Mouse (Mus musculus) heart, postnatal 10 days (tissue): Measurements from ENCODE around the gene Ankrd23. TPM values are rescaled to one million over a fixed set of nuclear protein-coding genes. Genes with fewer than 3 reads are reported as not detected.

Experiments
- DNase-seq, 2 experiments: peaks; one replicate each; pipeline ENCODE4 v3.0.0; 2021
- intact Hi-C: fragments of 180-260 bp; cut with DNase I; formaldehyde crosslinking; loops from one replicate; pipeline ENCODE4 v1.15.1; 2025
- total RNA-seq, 2 experiments: library from RNA; stranded (reverse); gene quantifications; 2 replicates each; pipeline ENCODE4 v1.2.3; 2021

Ankrd23 gene
- total RNA-seq, 2 experiments from 2014 or later = 189 to 244 TPM

DNA sequence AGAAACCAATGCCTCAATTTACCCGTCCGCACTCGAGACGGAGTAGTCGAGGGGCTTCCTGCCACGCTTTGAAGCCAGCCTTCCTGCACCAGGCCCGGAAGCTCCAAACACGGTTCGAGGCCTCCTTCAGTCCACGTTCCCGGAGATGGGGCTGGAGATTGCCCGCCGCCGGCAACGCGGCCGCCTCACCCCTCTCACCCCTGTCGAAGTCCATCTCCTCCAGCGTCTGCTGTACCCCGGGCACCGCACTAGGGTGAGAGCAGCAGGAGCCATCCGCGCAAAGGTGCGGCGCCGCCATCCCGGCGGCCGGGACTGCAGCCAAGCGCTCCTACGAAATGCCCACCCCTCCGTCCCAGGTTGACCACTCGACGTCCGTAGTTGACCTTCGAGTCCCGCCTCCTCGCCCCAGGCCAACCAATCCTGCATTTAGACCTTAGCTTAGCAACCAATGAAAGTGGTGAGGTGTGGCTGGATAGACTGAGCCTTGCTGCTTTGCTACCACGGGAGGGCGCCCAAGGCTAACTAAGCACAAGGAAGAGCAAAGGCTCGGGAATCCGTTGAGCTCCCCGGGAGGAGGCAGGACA lies 10.3 kb upstream of the Ankrd23 start, which contains the start of gene Ankrd39:
Gene Ankrd39, minus strand, starts transcription at position 558 of the 584 bp plus-strand sequence.
- intact Hi-C loops = loop anchor here (1.0 to 2.0 kb wide), 4 partner anchors 88 to 198 kb away; no protein-coding TSS in a partner anchor
- peak; percentile 99 for DNase-seq

DNA sequence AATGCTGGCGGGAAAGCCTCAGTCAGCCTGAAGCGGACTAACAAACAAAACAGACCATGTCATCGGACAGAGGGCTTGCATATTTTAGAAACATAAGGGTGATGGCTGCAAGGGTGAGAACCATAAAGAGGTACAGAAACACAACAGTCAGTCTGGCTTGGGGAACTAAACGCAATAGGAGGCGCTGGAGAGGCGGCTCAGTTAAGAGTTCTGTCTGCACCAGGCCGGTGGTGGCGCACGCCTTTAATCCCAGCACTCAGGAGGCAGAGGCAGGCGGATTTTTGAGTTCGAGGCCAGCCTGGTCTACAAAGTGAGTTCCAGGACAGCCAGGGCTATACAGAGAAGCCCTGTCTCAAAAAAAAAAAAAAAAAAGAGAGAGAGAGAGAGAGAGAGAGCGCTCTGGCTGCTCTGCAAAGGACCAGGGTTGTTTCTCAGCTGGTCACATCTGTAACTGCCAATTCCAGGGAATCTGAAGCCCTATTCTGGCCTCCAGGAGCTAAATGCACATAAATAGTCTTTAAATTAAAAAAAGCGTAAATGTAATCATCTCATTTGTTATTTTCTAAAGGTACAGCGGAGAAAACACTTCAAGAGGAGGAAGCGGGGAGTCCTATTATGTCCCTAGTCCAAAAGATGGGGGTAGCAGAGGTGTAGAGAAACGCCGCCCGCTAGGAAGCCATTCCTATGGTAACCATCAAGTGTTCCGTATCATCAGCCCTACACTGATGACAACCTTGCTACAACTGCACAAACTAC lies 9.3 kb upstream of the Ankrd23 start:
- DNase-seq = no peak
- intact Hi-C loops = loop anchor here (2.0 kb wide), 1 partner anchor 199 kb away; no protein-coding TSS in a partner anchor

DNA sequence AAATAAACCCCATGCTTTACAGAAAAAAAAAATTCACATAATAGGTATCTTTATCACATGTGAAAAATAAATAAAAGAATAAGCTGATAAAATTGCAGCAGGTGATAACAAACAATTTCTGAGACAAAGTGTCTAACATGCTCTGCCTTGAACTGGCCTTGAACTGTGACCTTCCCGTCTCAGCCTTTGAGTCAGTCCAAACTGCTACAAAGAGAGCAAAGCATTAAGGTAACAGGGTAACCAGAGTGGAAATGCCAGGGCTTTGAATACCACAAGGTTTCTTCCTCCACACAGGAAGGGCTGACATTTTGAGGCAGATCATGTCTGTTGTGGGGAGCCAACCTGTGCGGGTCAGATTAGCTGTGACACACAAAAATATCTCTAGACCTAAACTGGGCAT lies 8.7 kb upstream of the Ankrd23 start:
- intact Hi-C loops = no loop called here
- no peak for DNase-seq

DNA sequence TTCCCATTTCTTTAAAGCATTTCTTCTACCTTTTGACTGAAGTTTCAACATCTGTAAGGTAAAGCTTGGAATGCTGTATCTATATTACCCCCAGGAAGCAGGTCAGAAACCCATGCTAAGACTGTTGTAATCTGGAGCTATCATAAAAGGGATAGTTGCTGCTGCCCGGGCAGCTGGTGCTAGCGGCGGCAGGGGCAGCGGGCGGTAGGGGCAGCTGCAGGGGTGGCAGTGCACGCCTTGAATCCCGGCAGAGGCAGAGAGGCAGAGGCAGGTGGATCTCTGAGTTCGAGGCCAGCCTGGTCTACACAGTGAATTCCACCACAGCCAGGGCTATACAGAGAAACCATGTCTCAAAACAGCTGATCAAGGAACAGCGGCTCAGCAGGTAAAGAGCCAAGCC lies 6.2 kb upstream of the Ankrd23 start:
- no peak for DNase-seq
- intact Hi-C loops = no loop called here

DNA sequence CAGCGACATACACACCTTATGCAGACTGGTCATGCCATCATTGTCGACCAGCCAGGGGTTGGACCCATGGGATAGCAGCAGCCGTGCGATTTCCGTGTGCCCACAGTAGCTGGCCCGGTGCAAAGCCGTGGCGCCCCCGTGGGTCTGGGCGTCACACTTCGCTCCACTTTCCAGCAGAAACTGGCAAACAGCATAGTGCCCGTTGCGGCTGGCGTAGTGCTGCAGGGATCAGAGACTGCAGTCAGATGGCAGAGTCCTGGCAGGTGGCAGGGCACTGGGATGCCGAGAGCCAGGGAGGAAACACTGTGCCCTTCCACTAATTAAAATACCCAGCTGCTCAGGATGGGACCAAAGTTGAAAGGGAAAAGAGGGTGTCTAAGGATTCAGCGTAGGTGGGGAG lies 5.2 kb upstream of the Ankrd23 start:
- intact Hi-C loops = no loop called here

DNA sequence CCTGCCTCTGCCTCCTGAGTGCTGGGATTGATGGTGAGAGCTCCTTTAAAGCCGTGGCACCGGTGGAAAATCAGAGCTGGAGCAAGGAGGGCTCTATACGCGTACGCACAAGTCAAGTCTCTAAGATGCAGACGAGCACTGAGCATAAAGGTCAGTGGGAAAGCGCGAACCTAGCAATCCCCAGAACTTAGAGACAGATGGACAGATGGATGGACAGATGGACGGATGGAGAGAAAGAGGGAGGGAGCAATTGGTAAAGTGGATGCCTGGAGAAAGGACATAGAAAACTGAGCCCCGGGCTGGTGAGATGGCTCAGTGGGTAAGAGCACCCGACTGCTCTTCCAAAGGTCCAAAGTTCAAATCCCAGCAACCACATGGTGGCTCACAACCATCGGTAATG lies 4.1 kb upstream of the Ankrd23 start:
- intact Hi-C loops = no loop called here

More for the DNA sequence above, 5.2 kb upstream of the Ankrd23 start:
- no peak for DNase-seq

DNA sequence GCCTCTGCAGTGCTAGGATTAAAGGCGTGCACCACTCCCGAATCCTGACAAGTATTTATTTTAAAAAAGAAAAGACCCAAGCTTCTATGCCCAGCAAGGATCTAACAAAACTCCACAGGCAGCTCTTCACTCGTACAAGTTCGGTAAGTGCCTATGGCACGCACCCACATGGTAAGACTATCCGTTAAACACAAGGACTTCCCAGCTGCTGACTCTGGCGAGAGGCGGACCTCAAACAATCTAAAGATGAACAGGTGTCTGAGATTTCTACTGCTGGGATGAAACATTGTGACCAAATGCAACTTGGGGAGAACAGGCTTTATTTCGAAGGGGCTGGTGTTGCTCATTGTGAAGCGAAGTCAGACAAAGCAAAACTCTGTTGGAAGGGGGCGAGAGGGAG lies 3.4 kb upstream of the Ankrd23 start:
- no peak for DNase-seq
- intact Hi-C loops = no loop called here

More for the DNA sequence above, 4.1 kb upstream of the Ankrd23 start:
- no peak for DNase-seq

DNA sequence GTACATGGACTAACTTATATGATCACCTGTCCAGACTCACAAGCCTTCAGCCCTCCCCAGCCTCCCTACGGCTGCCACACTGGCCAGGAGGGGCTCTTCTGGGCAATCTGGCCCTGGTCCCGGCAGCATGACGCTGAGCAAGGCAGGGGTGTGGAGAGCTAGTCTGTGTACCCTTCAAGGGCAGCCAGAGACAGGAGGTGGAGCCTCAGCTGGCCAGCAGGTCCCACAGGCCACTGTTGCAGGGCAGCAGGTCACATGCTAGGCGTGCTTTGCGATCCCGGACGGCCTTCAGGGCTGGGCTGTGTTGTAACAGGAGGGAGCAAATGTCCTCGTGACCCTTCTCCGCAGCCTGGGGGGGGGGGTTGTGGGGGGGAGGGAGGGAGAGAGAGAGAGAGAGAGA lies 2.5 kb upstream of the Ankrd23 start, which contains the start of gene Gm42417:
Gene Gm42417, minus strand, starts transcription at position 244 of the 400 bp plus-strand sequence.
- intact Hi-C loops = no loop called here
- peak; percentile 90 to 92 for DNase-seq

DNA sequence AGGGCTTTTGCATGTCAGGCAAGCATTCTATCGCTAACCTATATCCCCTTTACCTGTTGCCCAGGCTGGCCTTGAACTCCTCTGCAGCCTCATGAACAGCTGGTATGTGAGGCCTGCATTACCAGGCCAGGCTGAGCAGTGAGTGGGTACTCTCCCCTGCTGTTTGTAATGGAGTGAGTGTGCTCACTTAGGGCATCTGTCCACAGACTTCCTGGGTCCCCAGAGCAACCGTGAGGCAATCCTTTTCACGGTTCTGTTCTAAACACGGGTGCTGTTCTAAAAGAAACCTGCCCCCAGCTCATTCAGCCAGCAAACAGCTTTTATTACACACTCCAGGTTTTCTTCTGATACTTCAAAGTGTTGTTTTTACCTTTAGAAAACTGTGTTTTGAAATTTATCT lies 2.0 kb upstream of the Ankrd23 start:
- intact Hi-C loops = no loop called here

DNA sequence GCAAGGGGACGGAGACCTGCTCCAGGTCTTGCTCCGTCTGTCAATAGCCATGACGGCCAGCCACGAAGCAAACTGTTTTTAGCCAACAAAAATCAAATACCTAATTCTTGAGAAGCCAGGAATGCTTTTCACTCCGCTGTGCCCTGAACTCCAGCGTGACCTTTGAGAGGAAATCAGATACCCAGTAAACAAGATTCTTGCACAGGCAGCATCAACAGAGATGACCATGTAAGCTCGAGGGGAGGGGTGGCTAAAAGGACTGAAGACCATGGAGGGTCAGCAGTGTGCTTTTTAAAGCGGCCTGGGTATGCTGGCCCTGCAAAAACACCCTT lies 320 bp downstream of the Ankrd23 start:
- no peak for DNase-seq
- intact Hi-C loops = no loop called here

More for the DNA sequence above, 2.0 kb upstream of the Ankrd23 start:
- DNase-seq = no peak

DNA sequence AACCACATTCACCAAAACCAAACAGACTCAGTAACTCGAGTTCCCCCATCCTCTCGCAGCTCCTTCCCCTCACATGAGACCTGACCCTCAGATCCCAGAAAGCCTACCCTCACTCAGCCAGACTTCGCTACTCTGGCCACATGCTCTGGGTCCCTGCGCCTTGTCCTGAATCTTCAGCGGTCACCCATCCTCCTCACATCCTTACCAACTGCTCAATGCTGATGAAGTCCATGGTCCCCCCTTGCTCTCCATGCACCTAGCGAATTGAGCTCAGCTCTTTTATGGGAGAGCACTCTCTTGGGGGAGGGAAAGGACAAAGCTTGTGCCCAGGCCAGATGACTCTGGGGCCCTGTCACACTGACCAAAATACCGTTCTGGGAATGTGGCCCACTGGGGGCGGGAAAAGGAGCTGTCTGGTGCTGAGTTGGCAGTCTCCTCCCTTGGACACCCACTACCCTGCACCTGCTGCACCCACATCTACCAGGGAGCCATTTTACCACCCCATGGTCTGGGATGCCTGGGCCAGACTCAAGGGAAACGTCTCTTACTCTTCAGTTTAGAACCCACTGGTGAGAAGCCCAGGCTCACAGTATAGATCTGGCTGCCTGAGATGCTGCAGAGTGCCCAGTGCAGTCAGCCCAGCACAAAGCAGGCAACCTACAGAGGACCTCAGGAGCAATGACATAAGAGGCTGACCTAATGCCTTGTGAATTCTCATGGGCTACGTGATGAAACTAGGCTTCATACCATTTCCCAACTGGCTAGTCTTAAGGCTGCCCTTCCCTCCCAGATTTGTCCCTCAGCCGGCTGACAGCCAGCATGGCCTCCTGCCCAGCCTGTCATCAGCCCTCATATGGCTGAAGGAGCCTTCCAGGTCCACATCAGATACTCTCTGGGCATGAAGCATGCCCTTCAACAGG lies 946 bp downstream of the Ankrd23 start:
- intact Hi-C loops = no loop called here
- peak; percentile 89 to 91 for DNase-seq

DNA sequence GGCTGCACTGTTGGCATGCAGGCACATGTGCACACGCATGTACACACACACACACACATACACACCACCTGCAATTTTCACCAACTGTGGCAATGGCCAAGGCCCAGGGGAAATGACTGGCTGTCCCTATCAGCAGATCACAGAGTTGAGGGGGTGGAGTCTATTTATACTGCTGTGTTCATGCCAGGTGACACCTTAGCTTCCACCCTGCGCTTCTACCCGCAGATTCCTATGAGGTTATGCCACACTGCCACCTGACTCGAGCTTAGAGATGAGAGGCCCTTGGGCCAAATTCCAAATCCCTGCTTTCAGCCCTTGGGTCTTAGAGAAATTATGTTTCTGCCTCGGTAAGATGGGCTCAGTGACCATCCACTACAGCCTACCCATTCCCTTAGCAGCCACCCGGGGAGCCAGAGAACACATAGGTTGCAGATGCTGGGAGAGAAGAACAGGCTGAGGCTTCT lies 2.1 kb downstream of the Ankrd23 start:
- DNase-seq = peak; percentile 73 to 75
- intact Hi-C loops = no loop called here

DNA sequence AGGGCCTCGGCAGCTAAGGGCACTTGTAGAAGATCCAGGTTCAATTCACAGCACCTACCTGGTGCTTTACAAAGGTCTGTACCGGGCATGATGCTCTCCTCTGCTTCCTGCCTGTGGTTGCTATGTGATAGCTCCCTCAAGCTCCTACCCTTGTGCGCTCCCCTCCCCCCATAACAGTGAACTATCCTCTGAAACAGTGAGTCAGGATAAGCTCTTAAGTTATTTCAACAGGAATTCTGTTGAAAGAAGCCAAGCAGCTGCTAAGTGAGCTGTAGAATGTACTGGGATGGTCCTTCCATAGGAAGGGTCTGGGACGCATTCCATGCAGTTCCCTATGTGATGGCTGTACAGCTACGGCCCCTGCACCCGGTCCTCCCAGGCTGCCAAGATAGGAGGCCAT lies 3.1 kb downstream of the Ankrd23 start:
- intact Hi-C loops = no loop called here
- DNase-seq = no peak

DNA sequence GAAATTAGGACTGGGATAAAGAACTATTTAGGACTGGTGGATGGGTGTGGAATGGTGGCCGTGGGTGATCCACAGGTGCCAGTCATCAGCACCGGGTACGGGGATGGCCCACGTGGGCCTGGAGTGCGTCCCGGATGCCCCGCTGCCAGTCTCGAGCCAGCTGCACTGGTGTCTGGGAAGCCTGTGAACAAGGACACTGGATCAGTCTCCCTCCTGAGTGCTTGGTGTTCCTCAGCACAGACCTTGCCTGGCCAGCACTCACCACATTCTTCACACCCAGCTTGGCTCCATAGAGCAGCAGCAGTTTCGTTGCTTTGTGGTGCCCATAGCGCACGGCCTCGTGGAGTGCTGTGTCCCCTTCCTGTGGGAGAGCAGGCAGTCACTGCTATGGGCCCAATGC lies 5.2 kb downstream of the Ankrd23 start:
- DNase-seq = no peak

DNA sequence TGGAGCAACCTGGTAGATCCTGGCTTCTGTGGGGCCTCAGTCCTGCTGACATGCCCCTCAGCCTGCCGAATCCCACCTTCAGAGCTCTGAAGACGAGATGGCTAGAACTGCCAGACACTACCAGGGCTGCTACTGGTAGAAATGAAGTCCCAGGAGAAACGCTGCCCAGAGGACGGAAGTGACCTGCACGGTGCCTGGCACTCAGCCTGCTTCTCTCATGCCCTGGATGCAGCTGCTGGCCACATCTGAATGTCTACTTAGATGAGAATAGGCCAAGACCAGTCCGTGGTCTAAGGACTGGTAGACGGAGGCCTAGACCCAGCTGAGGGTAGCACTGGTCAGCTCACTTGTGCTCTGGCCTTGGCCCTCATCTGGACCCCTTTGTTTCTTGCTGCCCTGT lies 5.7 kb downstream of the Ankrd23 start:
- no peak for DNase-seq
- intact Hi-C loops = no loop called here

More for the DNA sequence above, 5.2 kb downstream of the Ankrd23 start:
- intact Hi-C loops = no loop called here

DNA sequence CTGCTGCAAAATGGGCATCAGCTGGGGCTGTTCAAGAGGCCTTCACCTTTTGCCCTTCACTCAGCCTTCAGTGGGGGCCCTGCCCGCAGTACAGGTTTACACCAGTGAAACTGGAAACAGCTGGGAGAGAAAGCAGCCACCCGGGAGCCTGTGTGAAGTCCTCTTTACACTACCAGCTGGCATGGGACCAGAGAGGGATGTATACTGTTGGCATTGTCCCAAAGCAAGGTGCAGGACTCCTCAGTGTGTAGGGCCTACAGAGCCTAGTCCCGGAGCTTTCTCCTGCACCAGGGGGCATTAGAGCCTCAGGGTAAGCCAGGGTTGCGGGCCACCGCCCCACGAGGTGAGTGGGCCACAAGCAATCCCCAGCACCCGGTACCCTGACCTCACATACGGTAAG lies 6.2 kb downstream of the Ankrd23 start:
- DNase-seq = no peak
- intact Hi-C loops = no loop called here

DNA sequence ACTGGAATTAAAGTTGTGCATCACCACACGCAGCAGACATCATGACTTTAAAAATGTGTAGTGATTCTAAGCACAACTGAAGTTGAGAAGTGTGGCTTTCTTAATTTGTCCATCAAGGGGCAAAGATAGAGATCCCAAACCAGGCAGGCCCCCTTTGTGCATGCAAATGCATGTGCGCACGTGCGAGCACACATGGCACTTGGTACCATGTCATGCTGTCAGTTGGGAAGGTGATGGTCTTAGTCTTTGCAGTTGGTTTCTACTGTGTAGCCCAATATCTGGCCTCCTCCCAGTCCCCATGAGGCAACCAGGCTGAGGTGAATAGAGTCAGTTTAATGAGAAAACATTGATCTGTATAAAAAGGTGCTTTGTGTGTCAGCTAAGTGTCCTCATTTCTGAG lies 6.8 kb downstream of the Ankrd23 start:
- intact Hi-C loops = no loop called here

DNA sequence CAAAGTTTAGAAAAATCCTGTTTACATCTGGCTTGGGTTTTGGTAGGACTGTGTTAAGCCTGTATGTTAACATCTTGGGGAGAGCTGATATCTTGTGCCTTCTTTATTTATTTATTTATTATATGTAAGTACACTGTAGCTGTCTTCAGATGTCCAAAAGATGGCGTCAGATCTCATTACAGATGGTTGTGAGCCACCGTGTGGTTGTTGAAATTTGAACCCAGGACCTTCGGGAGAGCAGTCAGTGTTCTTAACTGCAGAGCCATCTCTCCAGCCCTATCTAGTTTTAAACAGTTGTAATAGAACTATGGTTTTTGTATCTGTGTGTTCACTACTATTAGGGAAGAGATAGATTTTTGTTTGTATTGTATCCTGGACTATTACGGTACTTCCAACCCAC lies 7.4 kb downstream of the Ankrd23 start:
- no peak for DNase-seq
- intact Hi-C loops = no loop called here

More for the DNA sequence above, 6.8 kb downstream of the Ankrd23 start:
- DNase-seq = no peak

DNA sequence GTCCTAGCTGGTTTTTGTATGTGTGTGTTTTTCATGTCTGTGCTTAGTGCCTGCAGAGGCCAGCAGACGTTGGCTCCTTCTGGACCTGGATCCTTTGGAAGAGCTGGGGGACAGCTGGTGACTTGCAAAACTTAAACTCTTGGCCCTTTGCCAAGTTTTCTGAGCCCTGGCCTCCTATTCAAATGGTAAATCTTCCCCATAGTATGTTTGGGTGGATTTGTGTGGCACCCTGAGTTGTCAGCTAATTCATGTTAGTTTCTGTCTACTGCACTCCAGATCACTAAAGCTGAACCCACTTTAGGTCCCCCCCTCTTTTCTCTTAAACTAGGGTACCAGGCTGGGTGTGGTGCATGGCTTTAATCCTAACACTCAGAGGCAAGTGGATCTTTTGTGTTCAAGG lies 8.3 kb downstream of the Ankrd23 start:
- peak in 1 of 2 experiments; percentile 51 for DNase-seq
- intact Hi-C loops = no loop called here

DNA sequence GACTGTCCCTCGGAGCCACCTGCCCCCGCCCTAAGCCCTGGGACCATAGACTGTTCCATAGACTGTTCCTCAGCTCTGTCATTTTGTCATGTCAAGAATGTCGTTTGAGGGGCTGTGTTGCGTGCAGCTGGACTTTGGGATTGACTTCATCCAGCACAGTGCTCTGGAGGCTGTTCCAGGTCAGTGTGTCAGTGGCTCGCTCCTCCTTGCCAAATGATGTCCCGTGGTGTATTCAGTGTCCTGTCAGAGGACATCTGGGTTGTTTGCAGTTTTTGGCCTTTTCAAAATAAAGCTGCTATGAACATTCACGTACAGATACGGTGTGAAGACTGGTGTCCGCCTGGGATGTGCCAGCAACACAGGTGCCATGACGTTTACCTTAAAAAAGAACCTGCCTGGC lies 9.8 kb downstream of the Ankrd23 start:
- intact Hi-C loops = no loop called here
- no peak for DNase-seq

DNA sequence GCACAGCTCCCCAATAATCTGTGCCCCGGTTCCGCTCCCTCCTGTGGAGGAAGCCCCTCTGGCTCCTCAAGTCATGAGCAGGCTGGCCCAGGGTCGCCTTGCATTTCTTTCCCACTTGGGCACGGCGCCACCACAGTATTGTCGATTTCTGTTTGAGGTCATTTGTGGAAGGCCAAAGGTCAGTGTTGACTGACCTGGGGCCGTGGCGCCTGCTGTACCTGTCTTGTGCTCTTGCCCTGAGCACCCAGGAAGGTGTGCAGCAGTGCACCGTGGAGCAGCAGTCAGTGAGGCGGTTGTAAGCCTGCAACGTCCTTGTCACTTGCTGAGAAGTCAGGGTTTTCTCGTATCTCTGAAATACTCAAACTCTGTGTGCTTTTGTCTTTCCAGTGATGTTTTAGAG lies 10.9 kb downstream of the Ankrd23 start:
- DNase-seq = no peak
- intact Hi-C loops = no loop called here
